Mouse (Mus musculus) testis, adult 2 months (tissue): Measurements from ENCODE around the gene Hyou1.

Experiments used
- CTCF ChIP-seq: fragments of 200-500 bp; IDR thresholded peaks from 2 replicates; pipeline ENCODE4 v1.5.1; 2012; ENCODE audit warnings: low read depth, mild to moderate bottlenecking, inconsistent platforms, low read length, moderate library complexity; ENCODE audit not compliant: control insufficient read depth, insufficient read depth, insufficient replicate concordance
- POLR2A ChIP-seq: fragments of 200-500 bp; IDR thresholded peaks from 2 replicates; pipeline ENCODE4 v1.6.1; 2012; ENCODE audit warnings: low read depth, mild to moderate bottlenecking, inconsistent platforms, low read length, moderate library complexity; ENCODE audit not compliant: control insufficient read depth

GRCm38 (mm10) chr9:44378153-44378730 is 1.0 kb upstream of the Hyou1 start:
- TF ChIP-seq CTCF (no peak), POLR2A (no peak)
